Mouse (Mus musculus) frontal cortex, postnatal 25 days (tissue): ENCODE measurements at regions not wholly inside any gene's neighbourhood (a gene's known extent, or its start where the extent isn't known, plus 50 kb on each side); places are given as distances from the start of the nearest gene placed in this dataset.

Experiments
- DNase-seq, 2 experiments: peaks; one replicate each; pipeline ENCODE4 v3.0.0; 2022; ENCODE audit warnings: low spot score in 2 of 2

GRCm38 (mm10) chr16:24149441-24149840 lies 160.8 kb upstream of the Bcl6 start:
- DNase-seq = no peak

- no peak for DNase-seq
These were observed 155.2 kb upstream of the Bcl6 start for GRCm38 (mm10) chr16:24143894-24144293.

- no peak for DNase-seq
These were observed 154.4 kb upstream of the Bcl6 start for GRCm38 (mm10) chr16:24142915-24143541.

- no peak for DNase-seq
These were observed 150.5 kb upstream of the Bcl6 start for GRCm38 (mm10) chr16:24139109-24139508.

GRCm38 (mm10) chr16:24137266-24138033 lies 148.8 kb upstream of the Bcl6 start:
- no peak for DNase-seq

- no peak for DNase-seq
These were observed 148.0 kb upstream of the Bcl6 start for GRCm38 (mm10) chr16:24136483-24137148.

GRCm38 (mm10) chr16:24135841-24136240 lies 147.2 kb upstream of the Bcl6 start:
- no peak for DNase-seq

- DNase-seq = no peak
These were observed 146.7 kb upstream of the Bcl6 start for GRCm38 (mm10) chr16:24135351-24135750.

GRCm38 (mm10) chr16:24134486-24135050 lies 145.9 kb upstream of the Bcl6 start:
- DNase-seq = no peak

GRCm38 (mm10) chr16:24130646-24131045 lies 142.0 kb upstream of the Bcl6 start:
- no peak for DNase-seq

- DNase-seq = no peak
These were observed 141.0 kb upstream of the Bcl6 start for GRCm38 (mm10) chr16:24129701-24130100.

GRCm38 (mm10) chr16:24128566-24128965 lies 139.9 kb upstream of the Bcl6 start:
- no peak for DNase-seq

GRCm38 (mm10) chr16:24124766-24125165 lies 136.1 kb upstream of the Bcl6 start:
- DNase-seq = no peak

- DNase-seq = no peak
These were observed 135.4 kb upstream of the Bcl6 start for GRCm38 (mm10) chr16:24124083-24124482.

GRCm38 (mm10) chr16:24121633-24122032 lies 133.0 kb upstream of the Bcl6 start:
- no peak for DNase-seq

- DNase-seq = no peak
These were observed 132.2 kb upstream of the Bcl6 start for GRCm38 (mm10) chr16:24120836-24121235.

- no peak for DNase-seq
These were observed 129.8 kb upstream of the Bcl6 start for GRCm38 (mm10) chr16:24118487-24118886.

GRCm38 (mm10) chr16:24102854-24103690 lies 114.4 kb upstream of the Bcl6 start:
- DNase-seq = no peak

- DNase-seq = no peak
These were observed 108.9 kb upstream of the Bcl6 start for GRCm38 (mm10) chr16:24097596-24097995.

- no peak for DNase-seq
These were observed 107.4 kb upstream of the Bcl6 start for GRCm38 (mm10) chr16:24096076-24096475.

GRCm38 (mm10) chr16:24095630-24096029 lies 107.0 kb upstream of the Bcl6 start:
- no peak for DNase-seq

- no peak for DNase-seq
These were observed 105.9 kb upstream of the Bcl6 start for GRCm38 (mm10) chr16:24094566-24094965.
